Mouse (Mus musculus) heart, postnatal 0 days (tissue): ENCODE measurements around the gene Pou2f3. TPM values are rescaled to one million over a fixed set of nuclear protein-coding genes. Genes with fewer than 3 reads are reported as not detected.
A peak's percentile ranks its signal among the peaks of the same experiment; 100 is the strongest.

Experiments used
- ATAC-seq: fragments of 200-750 bp; cut with Nextera tagmentation; 2 replicates; pipeline ENCODE4 v1.8.0; 2017; ENCODE audit warnings: low read depth, moderate number of reproducible peaks, moderate library complexity; ENCODE audit not compliant: insufficient read depth
- DNase-seq: peaks from one replicate; pipeline ENCODE4 v3.0.0-alpha.2; 2016; ENCODE audit warnings: low spot score
- H3K27ac ChIP-seq: fragments of 300-500 bp; sonication (generic); 2 replicates; pipeline ENCODE4 v1.5.1; 2014; ENCODE audit warnings: low read depth, mild to moderate bottlenecking
- H3K27me3 ChIP-seq: fragments of 300-500 bp; sonication (generic); 2 replicates; pipeline ENCODE4 v1.6.1; 2014; ENCODE audit warnings: low read length, mixed read lengths; ENCODE audit not compliant: control insufficient read depth, insufficient read depth
- H3K36me3 ChIP-seq: fragments of 300-500 bp; sonication (generic); replicated peaks from 2 replicates; pipeline ENCODE4 v1.6.1; 2014; ENCODE audit warnings: low read length, mixed read lengths; ENCODE audit not compliant: control insufficient read depth, insufficient read depth
- H3K4me1 ChIP-seq: fragments of 300-500 bp; sonication (generic); 2 replicates; pipeline ENCODE4 v1.6.1; 2014; ENCODE audit warnings: antibody characterized with exemption; ENCODE audit not compliant: control insufficient read depth, insufficient read depth
- H3K4me2 ChIP-seq: fragments of 300-500 bp; sonication (generic); 2 replicates; pipeline ENCODE4 v1.6.1; 2014; ENCODE audit warnings: low read depth, mild to moderate bottlenecking, low read length, moderate library complexity
- H3K4me3 ChIP-seq: fragments of 300-500 bp; sonication (generic); 2 replicates; pipeline ENCODE4 v1.5.1; 2014; ENCODE audit warnings: low read depth, low read length
- H3K9ac ChIP-seq: fragments of 300-500 bp; sonication (generic); replicated peaks from 2 replicates; pipeline ENCODE4 v1.6.1; 2014; ENCODE audit warnings: low read depth, low read length, mixed read lengths
- H3K9me3 ChIP-seq: fragments of 300-500 bp; sonication (generic); replicated peaks from 2 replicates; pipeline ENCODE4 v1.6.1; 2016; ENCODE audit warnings: low read length; ENCODE audit not compliant: control insufficient read depth
- CTCF ChIP-seq: IDR thresholded peaks from 2 replicates; pipeline ENCODE4 v1.5.1; 2016; ENCODE audit warnings: antibody characterized with exemption, control low read depth, low read depth
- EP300 ChIP-seq: IDR thresholded peaks from 2 replicates; pipeline ENCODE4 v1.6.1; 2016; ENCODE audit warnings: antibody characterized with exemption, low read depth
- WGBS: fragments of 180-500 bp; shearing (Covaris S2); extraction: QIAGEN DNeasy Blood & Tissue Kit; methylation state at CpG from one replicate; pipeline ENCODE4 v1.1.7; 2014; 5-methylcytosine and 5-hydroxymethylcytosine counted together
- polyA plus RNA-seq: library from polyadenylated mRNA; unstranded; fragments of >200 nt; fragmentation: Nextera tagmentation; extraction: Ambion mirVana; gene quantifications from 2 replicates; pipeline ENCODE4 v1.2.1, GENCODE M21; 2015
- total RNA-seq: library from RNA; depleted of rRNA; stranded (reverse); fragments of >200 nt; gene quantifications from 2 replicates; pipeline ENCODE4 v1.2.3, GENCODE M21; 2014; ENCODE audit warnings: low replicate concordance

Pou2f3 gene
- total and polyA plus RNA-seq, 2 experiments from 2014 or later: 0.08 TPM; not detected in 1

- Histone ChIP-seq H3K36me3 (no peaks in the 10 kb centered on the region), H3K4me3 (no peak overlapping the region), H3K27ac (no peak overlapping the region), H3K9me3 (no peaks in the 10 kb centered on the region), H3K4me1 (peaks cover 11% of the 10 kb centered on the region; the same call in 1 of the 2 replicates), H3K4me2 (0 out of 2 replicates have a peak overlapping the region, but pooled peaks have one; percentile 37), H3K9ac (no peak overlapping the region), H3K27me3 (peaks cover 15% of the 10 kb centered on the region)
- TF ChIP-seq CTCF: peak; percentile 93
- TF ChIP-seq EP300: no peak
- peak; percentile 57 for DNase-seq
- WGBS: 22% methylated on average over 11 of the region's 11 CpGs
- ATAC-seq: peak; percentile 54
These were observed 742 bp upstream of the Pou2f3 start for GRCm38 (mm10) chr9:43210771-43211450.

- DNase-seq (no peak), ATAC-seq (no peak)
- Histone ChIP-seq H3K4me3 (peak overlapping the region; percentile 33), H3K27me3 (peaks cover 62% of the 10 kb centered on the region), H3K4me1 (peaks cover 14% of the 10 kb centered on the region; the same call in 1 of the 2 replicates), H3K4me2 (peak overlapping the region; percentile 41), H3K36me3 (no peaks in the 10 kb centered on the region), H3K9ac (no peak overlapping the region), H3K9me3 (no peaks in the 10 kb centered on the region), H3K27ac (no peak overlapping the region)
- 4% methylated on average over 15 of the region's 15 CpGs for WGBS
- no peak for TF ChIP-seq CTCF
- TF ChIP-seq EP300: no peak
These were observed 4.2 kb downstream of the Pou2f3 start for GRCm38 (mm10) chr9:43206022-43206390.

- no peaks in the 10 kb centered on the region for H3K36me3 ChIP-seq
- ATAC-seq (peak; percentile 12; the same call in 1 of the 2 replicates), DNase-seq (no peak)
- H3K9ac ChIP-seq: no peak overlapping the region
- peaks cover 67% of the 10 kb centered on the region for H3K27me3 ChIP-seq
- 3% methylated on average over 41 of the region's 41 CpGs for WGBS
- no peak overlapping the region for H3K27ac ChIP-seq
- H3K9me3 ChIP-seq: no peaks in the 10 kb centered on the region
- H3K4me2 ChIP-seq: peak overlapping the region; percentile 41
- peaks cover 9% of the 10 kb centered on the region; the same call in 1 of the 2 replicates for H3K4me1 ChIP-seq
- peak overlapping the region; percentile 33 for H3K4me3 ChIP-seq
- TF ChIP-seq CTCF: no peak
- TF ChIP-seq EP300: no peak
These were observed 4.7 kb downstream of the Pou2f3 start for GRCm38 (mm10) chr9:43205343-43206021.

GRCm38 (mm10) chr9:43200212-43200611 lies 10.0 kb downstream of the Pou2f3 start:
- Histone ChIP-seq H3K9me3 (no peaks in the 10 kb centered on the region), H3K4me2 (no peak overlapping the region), H3K4me1 (no peaks in the 10 kb centered on the region), H3K27me3 (peaks cover 66% of the 10 kb centered on the region), H3K4me3 (no peak overlapping the region), H3K36me3 (no peaks in the 10 kb centered on the region), H3K27ac (no peak overlapping the region), H3K9ac (no peak overlapping the region)
- WGBS: 8% methylated on average over 5 of the region's 5 CpGs
- ATAC-seq (no peak), DNase-seq (no peak)
- TF ChIP-seq EP300 (no peak), CTCF (no peak)

- ATAC-seq (no peak), DNase-seq (no peak)
- WGBS: 23% methylated on average over 9 of the region's 9 CpGs
- no peak overlapping the region for H3K4me3 ChIP-seq
- H3K9ac ChIP-seq: no peak overlapping the region
- no peak overlapping the region for H3K27ac ChIP-seq
- H3K36me3 ChIP-seq: no peaks in the 10 kb centered on the region
- H3K9me3 ChIP-seq: no peaks in the 10 kb centered on the region
- TF ChIP-seq EP300 (no peak), CTCF (no peak)
- peaks cover 19% of the 10 kb centered on the region for H3K27me3 ChIP-seq
- no peak overlapping the region for H3K4me2 ChIP-seq
- no peaks in the 10 kb centered on the region for H3K4me1 ChIP-seq
These were observed 16.2 kb downstream of the Pou2f3 start for GRCm38 (mm10) chr9:43194001-43194400.
